Mouse (Mus musculus) adrenal gland, postnatal 10 days (tissue): Measurements from ENCODE around the gene Cyren. TPM values are rescaled to one million over a fixed set of nuclear protein-coding genes. Genes with fewer than 3 reads are reported as not detected.

Source experiments
- DNase-seq: peaks from one replicate; pipeline ENCODE4 v3.0.0; 2021; ENCODE audit warnings: mixed read lengths
- total RNA-seq, 2 experiments: library from RNA; stranded (reverse); gene quantifications; 2 replicates each; pipeline ENCODE4 v1.2.3; 2021

The Cyren gene
- total RNA-seq, 2 experiments from 2014 or later: 6.2 to 8.8 TPM

DNA sequence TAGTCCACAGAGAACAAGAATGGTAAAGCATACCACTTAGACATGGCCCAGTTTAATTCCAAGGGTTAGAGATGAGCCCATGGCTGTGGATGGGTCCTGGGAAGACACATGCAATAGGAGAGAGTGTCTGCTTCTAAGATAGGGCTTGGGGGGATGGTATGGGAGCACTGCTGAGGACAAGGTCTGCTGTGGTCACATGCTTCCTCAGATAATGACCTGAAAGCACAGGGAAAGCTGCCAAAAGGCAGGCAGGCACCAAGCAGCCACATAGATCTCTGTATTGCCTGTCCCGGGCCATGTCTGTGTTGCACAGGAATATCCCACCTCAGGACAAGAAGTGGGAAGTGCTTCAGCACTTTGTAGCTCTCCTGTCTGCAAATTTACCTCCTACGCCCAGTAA lies 21.3 kb upstream of the Cyren start:
- DNase-seq: peak; percentile 60

DNA sequence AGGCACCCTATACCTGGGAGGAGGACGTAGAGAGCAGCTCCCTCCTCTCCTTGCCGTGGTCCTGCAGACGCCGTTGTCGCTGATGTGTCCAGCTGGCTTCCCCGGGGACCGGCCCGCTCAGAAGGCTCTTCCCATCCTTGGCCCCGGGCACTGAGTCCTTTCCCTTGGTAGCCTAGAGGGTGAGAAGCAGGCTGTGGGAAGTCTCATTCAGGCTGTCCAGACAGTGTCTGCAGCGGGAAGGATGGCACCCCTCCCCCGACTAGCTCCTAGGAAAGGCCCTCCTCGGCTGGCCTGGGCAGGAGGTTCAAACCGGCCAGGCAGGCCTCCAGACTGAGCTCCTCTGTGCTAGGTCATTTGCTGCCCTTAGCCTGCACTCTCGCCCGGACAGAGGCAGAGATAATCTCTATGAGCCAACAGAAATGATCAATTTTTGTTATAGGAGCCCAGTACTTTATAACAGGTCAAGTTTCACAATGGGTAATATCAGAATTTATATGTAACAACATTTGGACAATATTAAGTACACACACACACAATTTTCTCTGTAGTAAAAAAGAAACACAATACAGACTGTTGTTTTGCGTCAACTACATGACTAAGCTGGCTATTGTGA lies 18.4 kb upstream of the Cyren start:
- no peak for DNase-seq

DNA sequence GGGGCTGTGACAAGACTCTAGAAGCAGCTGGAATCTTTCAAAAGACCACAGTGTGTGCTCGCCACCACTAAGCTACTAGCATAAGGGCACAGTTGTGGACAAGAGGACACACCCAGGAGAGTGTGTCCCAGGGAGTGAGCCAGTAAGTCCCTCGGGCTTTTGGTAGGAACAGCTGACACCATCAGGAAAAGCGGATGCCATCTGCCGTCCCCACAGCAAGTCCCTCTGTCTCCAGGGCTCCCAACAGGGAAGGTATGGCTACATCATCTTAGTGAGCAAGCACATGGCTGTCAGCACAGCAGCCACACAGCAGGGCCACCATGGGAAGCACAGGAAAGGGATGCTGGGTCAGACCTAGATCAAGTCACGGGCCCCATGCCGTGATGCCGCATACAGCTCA lies 17.7 kb upstream of the Cyren start:
- DNase-seq: no peak

DNA sequence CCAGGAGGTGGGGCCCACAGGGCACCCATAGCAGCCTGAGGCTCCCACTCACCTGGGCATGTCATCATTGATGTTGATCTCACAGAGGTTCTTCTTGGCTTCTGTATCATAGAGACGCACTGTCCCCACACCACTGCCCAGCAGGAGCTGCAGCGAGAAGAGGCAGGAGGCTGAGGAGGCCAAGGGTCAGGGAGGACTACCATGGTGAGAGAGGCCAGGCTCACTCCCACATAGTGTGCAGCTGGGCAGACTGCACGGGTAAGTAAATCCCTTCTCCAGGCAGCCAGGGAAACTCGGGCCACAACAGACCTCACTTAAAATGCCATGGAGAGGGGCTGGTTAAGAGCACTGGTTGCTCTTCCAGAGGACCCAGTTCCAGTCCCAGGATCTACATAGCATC lies 11.3 kb upstream of the Cyren start:
- DNase-seq: no peak

DNA sequence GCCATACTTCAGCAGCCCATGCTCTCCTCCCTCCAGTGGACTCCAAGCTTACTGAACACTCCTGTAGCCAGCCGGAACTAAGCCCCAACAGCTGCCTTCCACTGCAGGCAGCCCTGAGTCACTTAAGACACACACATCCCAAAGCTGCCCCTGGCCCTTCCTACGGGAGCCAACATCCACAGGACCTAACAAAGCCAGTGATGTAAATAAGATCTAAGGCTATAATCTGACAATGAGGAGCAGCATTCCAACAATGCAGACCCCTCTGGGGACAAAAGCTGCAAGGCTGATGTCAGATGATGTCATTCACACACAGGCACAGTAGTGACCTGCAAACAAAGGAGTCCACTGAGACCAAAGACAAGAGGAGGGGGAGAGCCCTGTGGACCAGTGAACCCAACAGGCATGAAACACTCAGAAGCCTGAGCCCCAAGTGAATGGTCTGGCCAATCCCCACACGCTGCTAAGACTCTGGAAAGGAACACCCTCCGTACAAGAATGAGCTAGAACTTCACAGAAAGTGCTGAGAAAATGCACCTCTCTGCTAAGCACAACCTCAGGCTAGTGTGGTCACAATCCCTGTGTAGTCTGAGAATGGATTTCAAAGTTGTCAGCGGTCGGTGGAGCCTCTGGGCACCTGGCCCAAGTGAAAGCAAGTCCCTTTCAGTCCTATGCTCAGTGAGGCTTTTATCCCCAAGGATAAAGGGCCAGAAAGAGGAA lies 9.4 kb upstream of the Cyren start:
- DNase-seq: no peak

DNA sequence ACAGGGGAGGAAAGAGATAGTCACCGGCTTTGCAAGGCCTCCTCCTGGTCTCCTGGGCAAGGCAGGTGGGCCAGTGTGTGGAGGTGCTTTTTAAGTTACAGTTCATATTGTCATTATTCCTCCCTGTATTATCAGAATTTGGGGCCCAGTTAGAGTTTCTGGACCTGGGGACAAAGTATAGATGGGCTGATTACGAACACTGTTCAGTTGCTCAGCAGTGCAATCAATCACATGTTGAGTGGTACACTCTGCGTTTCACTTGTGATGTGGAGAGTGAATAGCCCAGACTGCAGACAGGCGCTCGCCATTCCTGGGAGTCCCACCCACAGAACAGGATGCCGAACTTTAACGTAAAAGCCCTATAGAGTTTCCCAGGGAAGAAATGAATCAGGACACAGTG lies 6.9 kb upstream of the Cyren start:
- no peak for DNase-seq

DNA sequence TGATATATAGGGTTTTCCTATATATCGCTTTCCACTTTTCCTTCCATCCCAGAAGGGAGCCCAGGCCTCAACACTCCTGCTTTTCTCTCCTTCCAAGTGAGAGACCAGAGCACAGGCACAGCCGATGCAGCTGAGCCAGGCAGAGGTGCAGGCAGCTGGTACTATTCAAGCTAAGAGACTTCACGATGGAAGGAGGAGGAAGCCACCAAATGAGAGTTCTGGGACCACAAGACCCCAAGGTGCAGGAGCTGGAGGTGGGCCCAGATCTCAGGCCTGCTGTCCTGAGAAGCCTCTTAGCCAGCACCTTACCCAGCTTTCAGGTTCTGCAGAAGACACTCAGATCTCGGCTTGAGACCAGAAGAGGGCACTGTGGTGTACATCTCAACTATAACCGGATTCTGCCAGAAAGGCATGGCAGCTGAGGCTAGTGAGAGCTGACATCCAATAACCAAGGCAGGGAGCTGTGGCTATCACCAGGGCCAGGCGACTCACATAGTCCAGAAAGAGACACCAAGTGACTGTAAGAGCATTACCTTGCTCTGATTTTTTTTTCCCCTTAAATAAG lies 2.1 kb upstream of the Cyren start:
- DNase-seq: peak; percentile 66

DNA sequence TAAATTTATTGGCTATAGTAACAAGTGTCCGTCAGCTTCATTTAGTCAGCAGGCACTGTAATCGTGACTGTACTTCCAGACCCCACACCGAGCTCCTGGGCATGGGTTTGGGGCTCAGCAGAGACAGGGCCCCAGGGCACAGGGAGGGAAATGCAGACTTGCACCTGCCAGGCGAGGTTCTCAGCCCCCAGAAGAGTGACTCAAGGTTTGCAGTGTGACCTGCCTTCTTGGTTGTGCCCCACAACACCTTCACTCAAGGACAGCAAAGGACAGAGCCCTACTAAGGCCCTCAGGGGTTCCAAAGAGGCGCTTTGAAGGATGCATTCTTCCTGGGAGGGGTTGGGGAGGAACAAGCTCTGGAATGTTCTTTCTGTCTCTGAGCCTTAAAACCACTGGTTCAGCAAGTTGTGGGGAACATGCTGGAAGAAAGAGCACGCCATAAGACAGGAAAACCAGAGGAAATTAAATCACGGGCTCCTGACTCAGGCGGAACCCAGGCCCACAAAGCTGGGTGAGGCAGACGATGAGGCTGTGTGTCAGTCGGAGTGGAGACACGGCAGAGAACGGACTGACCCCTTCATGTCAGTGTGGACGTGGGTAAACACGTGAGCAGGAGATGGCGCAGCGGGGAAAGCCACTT lies 1.4 kb upstream of the Cyren start:
- no peak for DNase-seq

DNA sequence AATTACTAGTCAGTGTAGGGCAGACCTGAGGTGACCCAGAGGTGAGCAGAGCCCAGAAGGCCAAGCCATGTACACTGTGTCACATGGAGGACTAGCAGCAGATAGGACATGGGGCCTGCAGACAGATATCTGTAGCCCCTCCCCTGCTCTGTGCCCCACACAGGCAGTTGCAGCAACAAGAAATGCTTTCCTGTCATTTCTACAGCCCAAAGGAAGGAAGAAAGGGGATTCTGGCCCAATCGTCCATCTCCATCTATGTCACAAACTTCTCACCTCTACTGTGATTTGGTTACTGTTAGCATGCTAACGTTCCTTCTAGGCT lies 1.1 kb downstream of the Cyren start:
- DNase-seq: no peak

DNA sequence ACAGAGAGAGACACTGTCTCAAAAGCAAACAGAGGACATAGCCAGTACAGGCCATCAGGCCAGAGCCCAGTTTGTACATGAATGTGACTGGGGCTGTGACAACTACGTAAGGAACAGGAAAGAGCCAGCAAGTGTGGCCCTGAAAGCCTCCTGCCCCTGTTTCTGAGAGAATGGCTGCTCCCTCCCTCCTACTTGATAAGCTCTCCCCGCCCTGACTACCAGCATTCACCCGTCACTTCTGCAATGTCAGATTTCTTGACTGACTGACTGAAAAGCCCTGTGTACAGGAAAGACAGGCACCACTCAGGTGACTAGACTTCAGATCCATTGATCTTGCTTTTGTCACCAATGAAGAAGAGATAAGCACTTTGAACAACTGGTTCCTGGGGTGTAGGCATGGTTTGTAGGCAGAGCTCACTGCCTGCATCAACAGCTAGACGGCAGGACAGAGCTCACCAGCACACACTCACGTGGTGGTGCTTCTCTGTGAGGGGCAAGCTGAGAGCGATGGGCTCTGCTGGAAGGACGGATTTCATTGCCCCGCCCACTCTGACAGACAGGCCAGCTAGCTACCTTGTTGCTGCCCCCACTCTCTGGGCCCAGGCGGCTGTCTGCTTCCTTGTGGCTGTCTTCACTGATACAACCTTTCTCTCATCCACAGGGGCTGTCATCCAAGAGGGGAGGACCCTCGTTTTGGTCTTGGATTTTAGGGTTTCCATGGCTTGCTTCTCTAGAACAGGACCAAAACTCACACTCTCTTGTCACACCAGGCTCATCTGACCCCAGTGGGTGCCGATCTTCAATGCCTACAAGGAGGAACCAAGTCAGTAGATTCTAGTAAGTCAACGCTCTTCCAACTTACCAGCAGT lies 1.7 kb downstream of the Cyren start:
- no peak for DNase-seq

DNA sequence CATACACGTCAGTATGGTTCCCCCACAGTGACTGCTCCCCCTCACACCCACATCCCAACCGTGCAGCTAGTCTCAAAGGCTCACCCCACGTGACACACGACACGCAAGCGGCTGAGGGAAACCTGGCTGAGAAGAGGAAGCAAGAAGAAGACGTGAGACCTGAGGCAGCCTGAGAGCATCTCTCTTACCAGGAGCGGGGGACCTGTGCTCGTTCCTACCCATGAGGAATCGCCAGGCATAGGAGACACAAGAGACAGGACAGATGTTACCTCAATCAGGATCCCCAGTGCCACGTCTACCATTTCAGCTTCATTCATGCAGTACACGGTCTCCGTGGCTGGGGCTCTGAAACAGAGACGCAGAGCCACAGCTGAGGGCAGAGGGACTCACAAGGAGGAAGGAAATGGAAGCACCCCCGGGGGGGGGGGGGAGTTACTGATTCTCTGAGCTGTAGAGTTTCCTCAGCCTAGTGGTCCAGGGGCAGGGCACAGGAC lies 2.5 kb downstream of the Cyren start:
- no peak for DNase-seq

DNA sequence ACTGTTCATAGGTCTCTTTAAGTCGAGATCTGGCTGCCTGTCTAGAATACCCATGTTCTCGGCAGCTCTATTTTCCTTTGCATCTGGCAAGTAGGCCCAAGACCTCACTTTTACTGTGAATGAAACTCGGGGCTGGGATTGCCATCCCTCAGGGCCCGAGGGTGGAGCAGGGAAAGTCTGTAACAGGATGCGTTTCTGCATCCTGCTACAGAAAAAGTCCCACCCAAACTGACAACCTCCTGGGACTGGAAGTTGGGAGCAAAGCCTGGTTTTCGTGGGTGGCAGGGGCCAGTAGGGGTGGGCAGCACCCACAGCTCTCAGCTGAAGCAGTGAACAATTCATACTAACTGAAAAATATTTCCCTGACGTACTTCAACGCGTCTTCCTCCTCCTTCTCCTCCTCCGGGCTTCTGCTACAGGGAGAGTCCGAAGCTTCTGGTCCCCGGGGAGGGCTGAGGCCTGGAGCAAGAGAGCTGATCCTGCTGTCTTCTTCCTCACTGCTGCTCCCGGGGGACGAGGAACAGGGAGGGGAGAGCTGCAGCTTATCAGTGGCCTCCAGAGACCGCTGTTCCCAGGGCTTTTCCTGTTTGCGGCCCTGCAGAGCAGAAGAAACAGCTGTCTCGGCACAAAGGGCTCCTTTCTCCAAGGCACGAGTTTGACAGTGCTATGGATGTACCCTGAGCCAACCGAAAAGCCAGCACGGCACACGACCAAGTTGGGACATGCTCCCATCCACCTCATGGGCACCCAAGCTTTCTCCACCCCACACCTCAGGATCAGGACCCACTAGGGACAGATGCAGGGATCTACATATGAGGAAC lies 3.5 kb downstream of the Cyren start:
- DNase-seq: peak; percentile 70

DNA sequence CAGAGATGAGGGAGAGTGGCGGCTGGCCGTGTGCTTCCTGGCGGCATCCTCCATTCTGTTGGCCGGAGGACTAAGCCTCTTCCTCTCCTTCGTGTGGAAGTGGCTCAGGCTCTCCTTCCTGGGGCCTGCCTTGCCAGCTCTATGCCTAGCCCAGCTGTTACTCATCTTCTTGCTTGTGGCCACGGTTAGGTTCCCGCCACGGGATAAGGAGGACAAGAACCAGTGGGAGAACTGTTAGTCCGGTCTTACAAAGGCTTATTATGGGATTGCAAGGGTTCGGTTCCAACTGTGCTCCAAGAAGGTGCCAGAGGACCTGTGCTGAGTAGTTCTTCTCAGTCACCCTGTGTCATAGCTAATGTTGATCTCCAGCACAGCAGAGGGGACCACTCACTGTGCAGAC lies 5.0 kb downstream of the Cyren start:
- DNase-seq: no peak

DNA sequence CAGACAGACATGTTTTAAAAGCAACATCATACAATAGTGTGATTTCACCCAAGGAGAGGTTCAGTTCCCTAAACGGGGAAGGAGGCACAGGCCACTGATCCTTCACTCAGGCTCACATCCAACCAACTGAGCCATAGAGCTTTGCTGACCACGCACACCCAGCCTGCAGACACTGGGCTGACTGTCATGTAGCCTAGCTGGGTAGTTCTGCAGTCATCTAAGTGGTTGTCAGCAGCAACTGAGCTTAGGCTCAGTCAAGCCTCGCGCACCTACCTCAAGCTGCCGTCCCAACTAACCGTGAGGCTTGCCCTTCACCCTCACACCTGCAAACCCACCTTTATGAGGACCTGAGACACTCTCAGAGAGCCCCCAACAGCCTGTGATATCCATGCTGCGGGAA lies 5.9 kb downstream of the Cyren start:
- DNase-seq: no peak

DNA sequence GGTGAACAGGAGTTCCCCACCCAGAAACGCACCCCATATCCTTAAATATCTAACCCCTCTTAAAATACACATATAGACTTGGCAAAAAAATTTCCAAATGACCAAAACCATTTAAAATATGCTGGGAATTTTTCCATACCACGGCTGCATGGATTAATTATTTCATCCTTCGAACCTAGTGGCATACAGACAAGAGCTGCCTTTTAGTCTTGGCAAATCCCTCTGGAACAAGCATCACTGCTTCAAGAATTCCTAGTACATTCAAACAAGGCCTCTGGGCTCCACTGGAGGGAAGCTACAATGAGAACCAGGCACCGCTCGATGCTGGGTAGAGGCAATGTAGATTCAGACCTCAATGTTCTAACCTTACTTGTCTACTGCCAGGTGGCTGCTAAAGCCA lies 7.1 kb downstream of the Cyren start:
- no peak for DNase-seq

DNA sequence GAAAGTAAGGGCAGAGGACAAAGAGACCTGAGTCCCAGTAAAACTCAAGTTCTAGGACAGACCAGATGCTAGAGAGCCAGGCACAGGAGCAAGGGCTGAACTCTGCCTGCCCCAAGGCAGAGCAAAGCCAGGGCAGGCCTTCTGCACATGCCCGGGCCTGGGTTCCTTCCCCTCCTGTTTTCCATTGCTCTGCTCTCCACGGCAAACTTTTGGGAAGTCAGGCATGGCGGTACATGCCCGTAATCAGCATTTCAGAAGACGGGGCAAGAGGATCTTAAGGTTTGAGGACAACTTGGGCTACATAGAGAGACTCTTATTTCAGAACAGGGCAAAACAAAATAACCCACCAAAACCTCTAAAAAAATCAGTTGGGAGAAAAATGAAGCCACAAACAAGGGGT lies 7.7 kb downstream of the Cyren start:
- DNase-seq: no peak

DNA sequence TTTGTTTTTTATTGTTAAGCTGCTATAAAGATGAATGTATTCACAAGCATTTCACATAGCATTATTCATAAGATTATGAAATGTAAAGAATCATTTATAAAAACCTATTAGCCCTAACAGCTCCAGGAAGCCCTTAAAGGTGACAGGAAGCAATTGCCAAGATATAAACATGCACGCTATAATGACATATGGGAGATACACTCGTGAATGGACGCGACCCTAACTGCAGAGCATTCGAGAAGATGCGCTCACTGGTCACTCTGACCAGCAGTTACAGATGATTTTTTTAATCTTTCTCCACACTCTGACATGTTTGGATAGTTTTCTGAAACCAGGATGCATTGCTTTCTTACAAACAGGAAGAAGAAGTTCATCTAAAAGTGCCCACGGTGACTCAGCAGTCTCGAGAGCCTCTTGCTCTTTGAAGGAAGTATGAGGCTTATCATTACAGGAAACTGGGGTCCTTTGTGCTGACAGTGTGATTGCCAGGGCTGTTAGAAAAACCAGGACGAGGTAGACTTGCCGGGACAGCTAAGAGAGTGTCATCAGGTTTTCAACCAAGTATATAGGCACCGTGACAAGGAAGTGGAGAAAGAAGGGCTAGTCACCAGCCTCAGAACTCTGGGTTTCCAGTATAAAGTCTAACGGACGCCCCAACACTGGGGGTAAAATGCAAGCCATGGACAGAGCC lies 8.5 kb downstream of the Cyren start:
- DNase-seq: no peak

DNA sequence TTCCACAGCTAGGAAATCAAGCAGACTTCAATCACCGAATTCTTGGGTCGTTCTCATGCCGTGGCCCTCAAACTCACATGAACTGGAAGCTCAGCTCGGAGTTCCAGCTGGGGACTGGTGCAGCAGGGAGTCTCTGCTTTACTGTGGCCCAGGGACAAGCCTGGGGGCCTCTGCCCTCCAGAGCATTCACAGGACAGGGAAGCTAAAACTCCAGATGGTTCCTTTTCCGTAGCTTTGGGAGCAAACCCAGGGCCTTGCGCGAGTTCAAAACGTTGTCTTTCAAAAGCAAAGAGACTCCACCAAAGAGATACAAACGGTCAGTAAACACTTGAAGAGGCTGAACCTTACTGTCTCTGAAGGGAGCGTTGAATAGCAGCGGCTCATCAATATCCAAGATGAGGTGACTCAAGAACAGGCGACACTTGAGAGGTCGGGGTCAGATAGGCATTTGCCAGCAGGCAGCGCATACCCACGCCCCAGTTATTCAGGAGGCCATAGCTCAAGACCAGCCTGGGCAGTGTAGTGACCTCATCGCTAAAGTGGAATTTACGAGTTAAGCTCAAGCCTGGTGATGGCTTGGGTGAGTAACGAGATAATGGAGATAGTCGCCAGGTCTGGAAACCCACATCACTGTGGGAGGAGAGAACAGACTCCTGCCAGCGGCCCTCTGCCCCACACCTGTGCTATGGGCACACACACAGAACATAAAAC lies 9.2 kb downstream of the Cyren start:
- no peak for DNase-seq

DNA sequence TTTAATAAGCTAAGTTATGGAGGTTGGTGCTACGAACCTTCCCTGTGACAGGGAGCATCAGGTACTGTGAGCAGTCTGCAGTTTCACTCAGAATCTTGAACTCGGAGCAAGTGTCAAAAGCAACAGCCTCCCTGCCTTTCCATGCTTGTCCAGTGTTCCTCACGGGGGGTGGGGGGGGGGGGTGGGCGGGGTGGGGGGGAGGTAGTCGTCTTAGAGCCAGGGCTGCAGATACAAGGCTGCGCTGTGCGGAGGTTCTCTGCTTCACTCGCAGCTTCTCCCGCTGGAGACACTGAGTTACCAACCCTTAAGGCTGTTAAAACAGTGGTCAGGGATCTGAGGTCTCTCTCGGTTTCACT lies 9.9 kb downstream of the Cyren start:
- DNase-seq: no peak

DNA sequence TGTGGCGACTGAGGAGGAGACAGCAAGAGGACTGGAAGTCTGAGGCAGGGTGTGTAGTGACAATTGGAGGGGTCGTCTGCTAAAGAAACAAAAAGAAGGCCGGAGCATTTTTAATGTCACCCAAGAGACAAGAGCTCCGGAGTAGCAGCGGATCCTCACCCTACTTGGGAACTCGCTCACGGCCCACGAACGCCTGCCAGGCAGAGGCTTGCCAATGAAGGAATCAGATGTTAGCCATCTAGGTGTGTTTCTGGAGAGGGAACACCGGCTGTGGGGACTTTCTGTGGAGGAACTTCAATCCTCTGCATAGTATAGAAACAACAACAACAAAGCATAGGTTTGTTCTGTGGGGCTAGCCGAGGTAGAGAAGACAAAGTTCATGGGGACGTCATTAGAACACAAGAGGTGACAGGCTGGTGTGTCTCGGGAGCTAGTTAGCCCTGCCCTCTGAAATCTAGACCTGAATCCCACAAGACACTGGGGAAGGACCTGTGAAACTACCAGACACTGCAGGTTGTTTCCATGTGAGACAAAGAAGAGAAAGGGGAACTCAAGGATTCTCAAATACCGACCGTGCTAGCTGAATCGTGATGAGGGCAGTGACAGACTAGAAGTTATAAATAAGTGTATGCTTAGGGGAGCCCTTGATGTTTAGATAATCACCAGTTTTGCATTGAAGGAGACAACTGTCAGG lies 10.4 kb downstream of the Cyren start:
- DNase-seq: no peak
